Mouse (Mus musculus): ENCODE results near the gene Rhoa. TPM values are rescaled to one million over a fixed set of nuclear protein-coding genes. Genes with fewer than 3 reads are reported as not detected.
"Not testable (repeated sequence)": the region's sequence is repeated elsewhere in the genome, so short reads cannot be mapped to it uniquely, and the experiment has no call there.

The Rhoa gene
- total and polyA plus RNA-seq, 3 experiments, result 110 to 234 (median 216) TPM

GRCm38 (mm10) chr9:108322054-108322453 lies 16.1 kb downstream of the Rhoa start:
- peaks cover 10% of the 10 kb centered on the region for H3K79me2 ChIP-seq (replicated peaks; ENCODE audit: control insufficient read depth, insufficient read depth, low read length)
- H3K27ac ChIP-seq; DNase-seq; H3K4me3 ChIP-seq; H3K4me1 ChIP-seq (ENCODE audit: control insufficient read depth, insufficient read depth, low read length); intact Hi-C loops (cut with DNase I); H3K9ac ChIP-seq (ENCODE audit: low read depth, low read length); H3K27me3 ChIP-seq (ENCODE audit: control insufficient read depth, insufficient read depth, low read length): not testable (repeated sequence)
- H3K36me3 ChIP-seq (ENCODE audit: control insufficient read depth, insufficient read depth, low read length), result peaks cover 56% of the 10 kb centered on the region
- peak; percentile 55 for TF ChIP-seq CTCF (IDR thresholded peaks at IDR 0.05)
- WGBS, result 86% methylated on average over 7 of the region's 7 CpGs

- no peak overlapping the region for H3K4me3 ChIP-seq
- no peaks in the 10 kb centered on the region for H3K27me3 ChIP-seq (ENCODE audit: control insufficient read depth, insufficient read depth, low read length)
- H3K4me1 ChIP-seq (ENCODE audit: control insufficient read depth, insufficient read depth, low read length), result peaks cover 7% of the 10 kb centered on the region
- peaks cover 50% of the 10 kb centered on the region for H3K36me3 ChIP-seq (ENCODE audit: control insufficient read depth, insufficient read depth, low read length)
- no peak overlapping the region for H3K27ac ChIP-seq
- H3K9ac ChIP-seq (ENCODE audit: low read depth, low read length), result no peak overlapping the region
- intact Hi-C loops (cut with DNase I), result no loop called here
- H3K79me2 ChIP-seq (replicated peaks; ENCODE audit: control insufficient read depth, insufficient read depth, low read length), result peaks cover 10% of the 10 kb centered on the region
- no peak for DNase-seq
- TF ChIP-seq CTCF (IDR thresholded peaks at IDR 0.05), result no peak
- no peak for TF ChIP-seq EP300 (IDR thresholded peaks at IDR 0.05; ENCODE audit: insufficient read depth, low read depth, low read length)
- 80% methylated on average over 1 of the region's 1 CpGs for WGBS
Observed at GRCm38 (mm10) chr9:108324784-108325183, 18.9 kb downstream of the Rhoa start.

GRCm38 (mm10) chr9:108325811-108326210 lies 19.9 kb downstream of the Rhoa start:
- no peaks in the 10 kb centered on the region for H3K27me3 ChIP-seq (ENCODE audit: control insufficient read depth, insufficient read depth, low read length)
- no peak overlapping the region for H3K9ac ChIP-seq (ENCODE audit: low read depth, low read length)
- TF ChIP-seq CTCF (IDR thresholded peaks at IDR 0.05) (no peak), EP300 (IDR thresholded peaks at IDR 0.05; ENCODE audit: insufficient read depth, low read depth, low read length) (no peak), POLR2A (IDR thresholded peaks at IDR 0.05; ENCODE audit: insufficient read depth, low read depth, low read length) (no peak)
- intact Hi-C loops (cut with DNase I), result no loop called here
- WGBS, result 72% methylated on average over 2 of the region's 2 CpGs
- no peak for DNase-seq
- H3K4me1 ChIP-seq (ENCODE audit: control insufficient read depth, insufficient read depth, low read length), result peaks cover 7% of the 10 kb centered on the region
- no peak overlapping the region for H3K27ac ChIP-seq
- H3K36me3 ChIP-seq (ENCODE audit: control insufficient read depth, insufficient read depth, low read length), result peaks cover 46% of the 10 kb centered on the region
- H3K79me2 ChIP-seq (replicated peaks; ENCODE audit: control insufficient read depth, insufficient read depth, low read length), result peaks cover 8% of the 10 kb centered on the region
- no peak overlapping the region for H3K4me3 ChIP-seq

DNA sequence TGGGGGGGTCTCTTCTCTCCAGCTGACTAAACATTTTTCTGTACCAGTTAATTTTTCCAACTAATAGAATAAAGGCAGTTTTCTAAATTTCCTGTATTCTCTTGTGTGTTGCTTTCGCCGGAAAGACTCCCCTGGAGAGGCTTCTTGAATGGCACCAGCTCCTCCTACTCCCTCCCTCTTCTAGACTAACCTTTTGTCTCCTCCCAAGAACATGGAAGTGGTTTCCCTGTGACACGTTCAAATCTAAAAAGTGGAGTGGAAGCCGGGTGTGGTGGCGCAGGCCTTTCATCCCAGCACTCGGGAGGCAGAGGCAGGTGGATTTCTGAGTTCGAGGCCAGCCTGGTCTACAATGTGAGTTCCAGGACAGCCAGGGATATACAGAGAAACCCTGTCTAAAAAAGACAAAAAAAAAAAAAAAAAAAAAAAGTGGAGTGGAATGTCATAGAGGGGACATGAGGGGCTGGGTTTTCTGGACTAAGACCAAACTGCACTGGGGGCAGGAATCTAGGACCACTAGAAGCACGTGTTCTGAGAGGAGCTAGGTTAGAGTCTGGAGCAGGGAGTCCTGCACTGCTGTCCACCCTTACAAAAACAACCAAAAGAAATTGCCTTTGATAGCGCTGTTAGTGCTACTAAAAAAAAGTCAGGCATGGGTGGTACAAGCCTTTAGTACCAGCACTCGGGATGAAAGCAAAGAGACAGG lies 32.1 kb downstream of the Rhoa start:
- Histone ChIP-seq H3K4me1 (ENCODE audit: control insufficient read depth, insufficient read depth, low read length) (peaks cover 12% of the 10 kb centered on the region), H3K36me3 (ENCODE audit: control insufficient read depth, insufficient read depth, low read length) (peaks cover 15% of the 10 kb centered on the region), H3K9ac (ENCODE audit: low read depth, low read length) (no peak overlapping the region), H3K79me2 (replicated peaks; ENCODE audit: control insufficient read depth, insufficient read depth, low read length) (no peaks in the 10 kb centered on the region), H3K27ac (peak overlapping the region; percentile 96), H3K27me3 (ENCODE audit: control insufficient read depth, insufficient read depth, low read length) (no peaks in the 10 kb centered on the region), H3K4me3 (no peak overlapping the region)
- DNase-seq, result no peak
- intact Hi-C loops (cut with DNase I), result loop anchor here (2.0 kb wide), 1 partner anchor 29 kb away; no protein-coding TSS in a partner anchor
- TF ChIP-seq POLR2A (IDR thresholded peaks at IDR 0.05; ENCODE audit: insufficient read depth, low read depth, low read length), result no peak
- TF ChIP-seq CTCF (IDR thresholded peaks at IDR 0.05), result no peak
- TF ChIP-seq EP300 (IDR thresholded peaks at IDR 0.05; ENCODE audit: insufficient read depth, low read depth, low read length), result no peak
- 49% methylated on average over 10 of the region's 10 CpGs for WGBS

GRCm38 (mm10) chr9:108338551-108338885 lies 32.6 kb downstream of the Rhoa start:
- Histone ChIP-seq H3K9ac (ENCODE audit: low read depth, low read length) (no peak overlapping the region), H3K4me3 (peak overlapping the region; percentile 65; the same call in 1 of the 2 replicates), H3K4me1 (ENCODE audit: control insufficient read depth, insufficient read depth, low read length) (peaks cover 12% of the 10 kb centered on the region), H3K27ac (peak overlapping the region; percentile 96), H3K27me3 (ENCODE audit: control insufficient read depth, insufficient read depth, low read length) (no peaks in the 10 kb centered on the region), H3K79me2 (replicated peaks; ENCODE audit: control insufficient read depth, insufficient read depth, low read length) (no peaks in the 10 kb centered on the region), H3K36me3 (ENCODE audit: control insufficient read depth, insufficient read depth, low read length) (peaks cover 15% of the 10 kb centered on the region)
- WGBS, result 21% methylated on average over 6 of the region's 6 CpGs
- no peak for TF ChIP-seq CTCF (IDR thresholded peaks at IDR 0.05)
- no peak for TF ChIP-seq EP300 (IDR thresholded peaks at IDR 0.05; ENCODE audit: insufficient read depth, low read depth, low read length)
- no peak for TF ChIP-seq POLR2A (IDR thresholded peaks at IDR 0.05; ENCODE audit: insufficient read depth, low read depth, low read length)
- intact Hi-C loops (cut with DNase I), result loop anchor here (2.0 kb wide), 1 partner anchor 30 kb away; no protein-coding TSS in a partner anchor
- no peak for DNase-seq

DNA sequence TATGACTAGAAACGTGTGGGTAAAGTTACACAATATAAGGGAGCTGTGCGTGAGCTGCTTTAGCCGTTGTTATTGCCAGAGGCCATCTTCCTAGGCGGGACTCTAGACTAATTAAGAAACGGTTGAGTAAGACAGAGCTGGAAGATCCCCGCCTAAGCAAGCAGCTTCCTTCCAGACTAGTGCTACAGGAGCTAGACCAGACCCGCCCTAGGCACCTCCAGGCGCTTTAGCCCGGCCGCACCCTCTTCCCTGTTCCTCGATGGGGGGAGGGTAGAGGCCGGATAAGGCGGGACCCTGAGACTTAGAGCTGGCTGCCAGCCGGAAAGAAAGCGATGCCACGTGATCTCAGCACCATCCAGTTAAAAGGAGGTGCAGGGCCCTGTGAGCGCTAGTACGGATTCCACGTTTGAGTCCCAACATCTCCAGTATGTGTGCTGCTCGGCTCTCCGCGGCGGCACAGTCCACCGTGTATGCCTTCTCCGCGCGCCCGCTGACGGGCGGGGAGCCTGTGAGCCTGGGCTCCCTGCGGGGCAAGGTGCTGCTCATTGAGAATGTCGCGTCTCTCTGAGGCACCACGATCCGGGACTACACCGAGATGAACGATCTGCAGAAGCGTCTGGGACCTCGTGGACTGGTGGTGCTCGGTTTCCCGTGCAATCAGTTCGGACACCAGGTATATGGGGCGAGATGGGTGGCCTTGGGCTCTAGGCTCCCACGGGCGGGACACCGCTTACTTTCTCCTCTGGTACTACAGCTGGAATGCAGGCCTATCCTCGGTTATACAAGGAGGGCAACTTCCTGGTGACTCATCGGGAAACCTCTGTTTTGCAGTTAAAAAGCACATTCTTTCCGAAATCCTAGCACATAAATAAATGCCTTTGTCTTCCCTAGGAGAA lies 33.2 kb downstream of the Rhoa start, which contains the start of gene Gpx1:
Gene Gpx1 (plus strand): TSS at position 18 of the 896 bp plus-strand sequence.
- Histone ChIP-seq H3K9ac (ENCODE audit: low read depth, low read length) (peak within 1 kb of the TSS; percentile 90), H3K36me3 (ENCODE audit: control insufficient read depth, insufficient read depth, low read length) (peaks cover 14% of the 10 kb centered on the region), H3K4me3 (peak within 1 kb of the TSS; percentile 65), H3K27ac (peak within 1 kb of the TSS; percentile 96), H3K4me1 (ENCODE audit: control insufficient read depth, insufficient read depth, low read length) (peaks cover 12% of the 10 kb centered on the region), H3K79me2 (replicated peaks; ENCODE audit: control insufficient read depth, insufficient read depth, low read length) (no peaks in the 10 kb centered on the region), H3K27me3 (ENCODE audit: control insufficient read depth, insufficient read depth, low read length) (no peaks in the 10 kb centered on the region)
- peak; percentile 91 to 96 for DNase-seq
- intact Hi-C loops (cut with DNase I), result loop anchor here (1.0 to 2.0 kb wide), 2 partner anchors 8 to 30 kb away; partner anchors contain the start of gene Usp4
- peak; percentile 100 for TF ChIP-seq POLR2A (IDR thresholded peaks at IDR 0.05; ENCODE audit: insufficient read depth, low read depth, low read length)
- no peak; the same call in 1 of the 2 replicates for TF ChIP-seq CTCF (IDR thresholded peaks at IDR 0.05)
- peak; percentile 94 for TF ChIP-seq EP300 (IDR thresholded peaks at IDR 0.05; ENCODE audit: insufficient read depth, low read depth, low read length)
- under 1% methylated on average over 49 of the region's 49 CpGs for WGBS
